In the genomic region with DNA sequence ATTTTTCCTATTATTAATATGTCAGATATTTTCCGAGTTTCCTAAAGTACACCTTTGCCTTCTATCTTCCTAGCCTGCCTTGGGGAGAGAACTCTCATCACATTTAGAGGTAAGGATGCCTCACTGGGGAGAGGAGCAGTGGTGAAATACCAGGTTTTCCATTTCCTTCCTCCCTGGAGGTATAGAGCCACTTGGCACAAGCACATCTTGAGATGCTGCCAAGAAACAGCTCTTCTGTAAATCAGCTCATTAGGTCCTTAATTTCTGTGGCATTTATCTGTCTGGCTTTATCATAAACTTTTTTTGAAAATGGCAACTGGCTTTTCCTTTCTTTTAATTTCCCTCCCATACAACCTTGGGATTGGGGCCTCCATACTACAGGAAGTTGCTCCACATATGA, we compare ENCODE assay signal across 20 mouse cellular contexts.
DNase-seq lines count a peak whose midpoint lies in the region; ATAC-seq and TF ChIP-seq lines count a peak whose summit lies in the region.
"Had no signal": no experiment of that assay in that cellular context is flagged by ENCODE, and none has a peak within 500 bp of the region (broad histone marks: within the 10 kb centered on the region; RNA-seq: fewer than 3 reads in every experiment).

No protein-coding gene starts in this region.

- peak; percentile 62 for DNase-seq in forebrain, embryonic 14.5 days (ENCODE audit: low spot score)
- no peak for DNase-seq in kidney, adult 2 months
- DNase-seq in midbrain, postnatal 0 days (ENCODE audit: low spot score): peak; percentile 48
- DNase-seq: B cell, adult 2 months; forebrain, postnatal 0 days; layer of hippocampus, postnatal 36 days; thymus, postnatal 14 days had no signal

- no peaks in the 10 kb centered on the region for H3K4me1 ChIP-seq in forebrain, embryonic 14.5 days (ENCODE audit: control insufficient read depth, insufficient read depth, low read length)
- H3K4me1 ChIP-seq in forebrain, embryonic 13.5 days: no peaks in the 10 kb centered on the region
- H3K4me1 ChIP-seq in kidney, embryonic 16.5 days (ENCODE audit: insufficient read depth, low read length): peaks cover 30% of the 10 kb centered on the region
- H3K4me1 ChIP-seq in kidney, adult 2 months (ENCODE audit: control insufficient read depth, insufficient read depth, low read length): peaks cover 6% of the 10 kb centered on the region; the same call in 1 of the 2 replicates
- no peaks in the 10 kb centered on the region for H3K4me1 ChIP-seq in midbrain, postnatal 0 days (ENCODE audit: insufficient read depth, low read length)
- H3K4me1 ChIP-seq in midbrain, embryonic 13.5 days (replicated peaks): no peaks in the 10 kb centered on the region
- peaks cover 9% of the 10 kb centered on the region for H3K4me1 ChIP-seq in neural tube, embryonic 15.5 days
- H3K4me1 ChIP-seq: liver, embryonic 12.5 days; midbrain, embryonic 12.5 days had no signal

- no peak for ATAC-seq in forebrain, embryonic 14.5 days
- no peak for ATAC-seq in forebrain, embryonic 13.5 days
- no peak for ATAC-seq in kidney, embryonic 16.5 days (ENCODE audit: low FRiP score, low TSS enrichment)
- no peak for ATAC-seq in midbrain, postnatal 0 days (ENCODE audit: low FRiP score)
- ATAC-seq in midbrain, embryonic 13.5 days: no peak
- no peak for ATAC-seq in neural tube, embryonic 15.5 days (ENCODE audit: low FRiP score)
- ATAC-seq: forebrain, postnatal 0 days; liver, embryonic 12.5 days had no signal

- 90% methylated on average over 1 of the region's 1 CpGs for WGBS in forebrain, embryonic 14.5 days
- 90% methylated on average over 1 of the region's 1 CpGs for WGBS in forebrain, embryonic 13.5 days
- WGBS in kidney, embryonic 16.5 days: 53% methylated on average over 1 of the region's 1 CpGs
- 77% methylated on average over 1 of the region's 1 CpGs for WGBS in kidney, adult 2 months
- 68% methylated on average over 1 of the region's 1 CpGs for WGBS in midbrain, postnatal 0 days
- WGBS in midbrain, embryonic 13.5 days: 86% methylated on average over 1 of the region's 1 CpGs
- WGBS in neural tube, embryonic 15.5 days: 65% methylated on average over 1 of the region's 1 CpGs

- H3K9ac ChIP-seq in forebrain, embryonic 14.5 days (ENCODE audit: low read length): no peak overlapping the region
- no peak overlapping the region for H3K9ac ChIP-seq in forebrain, embryonic 13.5 days
- no peak overlapping the region for H3K9ac ChIP-seq in kidney, embryonic 16.5 days (replicated peaks; ENCODE audit: low read length)
- no peak overlapping the region for H3K9ac ChIP-seq in midbrain, postnatal 0 days (replicated peaks; ENCODE audit: low read length, poor library complexity, severe bottlenecking)
- H3K9ac ChIP-seq in midbrain, embryonic 13.5 days (replicated peaks): no peak overlapping the region
- no peak overlapping the region for H3K9ac ChIP-seq in neural tube, embryonic 15.5 days (replicated peaks)
- H3K9ac ChIP-seq: embryonic facial prominence, embryonic 15.5 days; forebrain, postnatal 0 days; heart, embryonic 13.5 days; limb, embryonic 13.5 days; liver, embryonic 12.5 days; midbrain, embryonic 12.5 days; neural tube, embryonic 13.5 days had no signal

- H3K4me2 ChIP-seq in forebrain, embryonic 14.5 days (ENCODE audit: low read length): no peak overlapping the region
- no peak overlapping the region for H3K4me2 ChIP-seq in forebrain, embryonic 13.5 days
- no peak overlapping the region for H3K4me2 ChIP-seq in kidney, embryonic 16.5 days (replicated peaks; ENCODE audit: low read depth, low read length)
- H3K4me2 ChIP-seq in midbrain, postnatal 0 days (ENCODE audit: low read depth, low read length, poor library complexity, severe bottlenecking): no peak overlapping the region
- H3K4me2 ChIP-seq in midbrain, embryonic 13.5 days (replicated peaks): no peak overlapping the region
- no peak overlapping the region for H3K4me2 ChIP-seq in neural tube, embryonic 15.5 days
- H3K4me2 ChIP-seq: embryonic facial prominence, embryonic 15.5 days; limb, embryonic 13.5 days; liver, embryonic 12.5 days; midbrain, embryonic 12.5 days; neural tube, embryonic 13.5 days had no signal

- H3K27ac ChIP-seq in forebrain, embryonic 14.5 days (ENCODE audit: low read depth, low read length): no peak overlapping the region
- H3K27ac ChIP-seq in forebrain, embryonic 13.5 days: no peak overlapping the region
- H3K27ac ChIP-seq in kidney, embryonic 16.5 days (ENCODE audit: low read length): peak overlapping the region; percentile 2
- H3K27ac ChIP-seq in kidney, adult 2 months (ENCODE audit: insufficient read depth, low read depth, low read length): no peak overlapping the region
- no peak overlapping the region for H3K27ac ChIP-seq in midbrain, postnatal 0 days (ENCODE audit: low read depth, low read length)
- H3K27ac ChIP-seq in midbrain, embryonic 13.5 days: no peak overlapping the region
- no peak overlapping the region for H3K27ac ChIP-seq in neural tube, embryonic 15.5 days (replicated peaks)
- H3K27ac ChIP-seq: embryonic facial prominence, embryonic 15.5 days; heart, embryonic 13.5 days; limb, embryonic 13.5 days; liver, embryonic 12.5 days; midbrain, embryonic 12.5 days; neural tube, embryonic 13.5 days had no signal

- H3K4me3 ChIP-seq in forebrain, embryonic 14.5 days (ENCODE audit: low read depth, low read length): no peak overlapping the region
- no peak overlapping the region for H3K4me3 ChIP-seq in forebrain, embryonic 13.5 days
- H3K4me3 ChIP-seq in kidney, embryonic 16.5 days (ENCODE audit: low read length): no peak overlapping the region
- H3K4me3 ChIP-seq in kidney, adult 2 months (ENCODE audit: insufficient read depth, low read depth, low read length): no peak overlapping the region
- H3K4me3 ChIP-seq in midbrain, postnatal 0 days (ENCODE audit: low read depth, low read length): no peak overlapping the region
- no peak overlapping the region for H3K4me3 ChIP-seq in midbrain, embryonic 13.5 days (replicated peaks)
- H3K4me3 ChIP-seq in neural tube, embryonic 15.5 days (replicated peaks): no peak overlapping the region
- H3K4me3 ChIP-seq: embryonic facial prominence, embryonic 15.5 days; heart, embryonic 13.5 days; limb, embryonic 13.5 days; liver, embryonic 12.5 days; midbrain, embryonic 12.5 days; myocyte; neural tube, embryonic 13.5 days had no signal

- TF ChIP-seq POLR2A in kidney, adult 2 months (IDR thresholded peaks at IDR 0.05; ENCODE audit: low read depth, low read length): no peak

- H3K27me3 ChIP-seq in forebrain, embryonic 14.5 days (replicated peaks; ENCODE audit: control insufficient read depth, insufficient read depth, low read length): no peaks in the 10 kb centered on the region
- no peaks in the 10 kb centered on the region for H3K27me3 ChIP-seq in forebrain, embryonic 13.5 days
- peaks cover 2% of the 10 kb centered on the region; the same call in 1 of the 2 replicates for H3K27me3 ChIP-seq in kidney, embryonic 16.5 days (ENCODE audit: insufficient read depth, low read length)
- H3K27me3 ChIP-seq in kidney, adult 2 months (replicated peaks; ENCODE audit: control insufficient read depth, insufficient read depth, low read length): no peaks in the 10 kb centered on the region
- no peaks in the 10 kb centered on the region for H3K27me3 ChIP-seq in midbrain, postnatal 0 days (ENCODE audit: insufficient read depth, low read length)
- no peaks in the 10 kb centered on the region for H3K27me3 ChIP-seq in midbrain, embryonic 13.5 days
- H3K27me3 ChIP-seq in neural tube, embryonic 15.5 days (replicated peaks): no peaks in the 10 kb centered on the region
- H3K27me3 ChIP-seq: CH12.LX; heart, embryonic 13.5 days; liver, embryonic 12.5 days; midbrain, embryonic 12.5 days; neural tube, embryonic 13.5 days had no signal

- no peaks in the 10 kb centered on the region for H3K36me3 ChIP-seq in forebrain, embryonic 14.5 days (ENCODE audit: control insufficient read depth, insufficient read depth, low read length)
- H3K36me3 ChIP-seq in forebrain, embryonic 13.5 days (ENCODE audit: poor library complexity, severe bottlenecking): no peaks in the 10 kb centered on the region
- H3K36me3 ChIP-seq in kidney, embryonic 16.5 days (ENCODE audit: insufficient read depth, low read length): no peaks in the 10 kb centered on the region
- no peaks in the 10 kb centered on the region for H3K36me3 ChIP-seq in kidney, adult 2 months (ENCODE audit: control insufficient read depth, insufficient read depth, low read length)
- H3K36me3 ChIP-seq in midbrain, postnatal 0 days (ENCODE audit: insufficient read depth, low read length): no peaks in the 10 kb centered on the region
- no peaks in the 10 kb centered on the region for H3K36me3 ChIP-seq in midbrain, embryonic 13.5 days
- no peaks in the 10 kb centered on the region for H3K36me3 ChIP-seq in neural tube, embryonic 15.5 days
- H3K36me3 ChIP-seq: embryonic facial prominence, embryonic 15.5 days; G1E; heart, embryonic 13.5 days; limb, embryonic 13.5 days; liver, embryonic 12.5 days; midbrain, embryonic 12.5 days; neural tube, embryonic 13.5 days had no signal

- no peaks in the 10 kb centered on the region for H3K9me3 ChIP-seq in forebrain, embryonic 14.5 days (replicated peaks; ENCODE audit: control insufficient read depth, low read length)
- H3K9me3 ChIP-seq in forebrain, embryonic 13.5 days (replicated peaks): no peaks in the 10 kb centered on the region
- no peaks in the 10 kb centered on the region for H3K9me3 ChIP-seq in kidney, embryonic 16.5 days (ENCODE audit: low read length)
- no peaks in the 10 kb centered on the region for H3K9me3 ChIP-seq in midbrain, postnatal 0 days (ENCODE audit: low read length)
- no peaks in the 10 kb centered on the region for H3K9me3 ChIP-seq in midbrain, embryonic 13.5 days
- no peaks in the 10 kb centered on the region for H3K9me3 ChIP-seq in neural tube, embryonic 15.5 days (replicated peaks)
- H3K9me3 ChIP-seq: embryonic facial prominence, embryonic 15.5 days; G1E; heart, embryonic 13.5 days; limb, embryonic 13.5 days; liver, embryonic 12.5 days; midbrain, embryonic 12.5 days; neural tube, embryonic 13.5 days had no signal

- TF ChIP-seq CTCF in kidney, adult 2 months (conservative IDR thresholded peaks at IDR 0.05; ENCODE audit: insufficient read depth, insufficient read length, low read depth, low read length): no peak
- no peak for TF ChIP-seq CTCF in midbrain, postnatal 0 days (IDR thresholded peaks at IDR 0.05)
